Mouse (Mus musculus): Measurements from ENCODE around the gene Cmss1.

- TF ChIP-seq CTCF (IDR thresholded peaks at IDR 0.05; ENCODE audit: low read depth): no peak
- TF ChIP-seq EP300 (IDR thresholded peaks at IDR 0.05; ENCODE audit: low read depth): no peak
Observed at GRCm38 (mm10) chr16:57473415-57474085, 133.1 kb downstream of the Cmss1 start.
